Mouse (Mus musculus): Measurements from ENCODE around the gene Zfp865.
A peak's percentile ranks its signal among the peaks of the same experiment; 100 is the strongest.
"Not testable (repeated sequence)": the region's sequence is repeated elsewhere in the genome, so short reads cannot be mapped to it uniquely, and the experiment has no call there.

Gene Zfp865

GRCm38 (mm10) chr7:5051193-5052192 lies 31.3 kb downstream of the Zfp865 start, which contains the start of gene Zfp580:
Gene Zfp580, plus strand, starts transcription at chr7:5051538.
- peak; percentile 86 to 88 for DNase-seq (ENCODE audit: low spot score in 2 of 2)

DNA sequence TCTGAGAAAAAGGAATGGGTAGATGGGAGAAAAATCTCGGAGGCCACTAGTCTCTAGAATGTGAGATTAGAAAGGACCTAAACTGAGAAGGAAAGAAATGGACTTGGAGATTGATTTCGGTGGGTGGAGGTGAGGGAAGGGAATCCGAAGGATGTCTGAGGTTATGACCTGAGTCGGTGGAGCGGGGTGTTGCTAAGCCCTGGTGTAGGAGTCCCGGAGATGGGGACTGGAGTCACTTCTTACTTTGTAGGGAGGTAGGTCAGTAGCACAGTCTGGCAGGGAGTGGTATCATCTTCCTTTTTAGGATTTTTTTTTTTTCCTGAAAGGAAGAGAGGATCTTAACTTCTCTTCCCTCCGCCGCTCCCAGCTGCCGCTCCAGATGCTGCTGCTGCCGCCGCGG lies 32.3 kb downstream of the Zfp865 start:
- DNase-seq (ENCODE audit: low spot score in 2 of 2) = no peak

DNA sequence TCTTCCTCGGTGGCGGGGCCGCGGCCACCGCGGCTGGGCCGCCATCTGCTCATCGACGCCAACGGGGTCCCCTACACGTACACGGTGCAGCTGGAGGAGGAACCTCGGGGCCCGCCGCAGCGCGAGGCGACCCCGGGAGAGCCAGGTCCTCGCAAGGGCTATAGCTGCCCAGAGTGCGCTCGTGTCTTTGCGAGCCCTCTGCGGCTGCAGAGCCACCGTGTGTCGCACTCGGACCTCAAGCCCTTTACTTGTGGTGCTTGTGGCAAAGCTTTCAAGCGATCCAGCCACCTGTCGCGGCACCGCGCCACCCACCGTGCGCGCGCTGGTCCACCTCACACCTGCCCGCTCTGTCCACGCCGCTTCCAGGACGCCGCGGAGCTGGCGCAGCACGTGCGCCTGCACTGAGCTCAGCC lies 32.8 kb downstream of the Zfp865 start:
- DNase-seq (ENCODE audit: low spot score in 2 of 2) = peak; percentile 54 to 64

DNA sequence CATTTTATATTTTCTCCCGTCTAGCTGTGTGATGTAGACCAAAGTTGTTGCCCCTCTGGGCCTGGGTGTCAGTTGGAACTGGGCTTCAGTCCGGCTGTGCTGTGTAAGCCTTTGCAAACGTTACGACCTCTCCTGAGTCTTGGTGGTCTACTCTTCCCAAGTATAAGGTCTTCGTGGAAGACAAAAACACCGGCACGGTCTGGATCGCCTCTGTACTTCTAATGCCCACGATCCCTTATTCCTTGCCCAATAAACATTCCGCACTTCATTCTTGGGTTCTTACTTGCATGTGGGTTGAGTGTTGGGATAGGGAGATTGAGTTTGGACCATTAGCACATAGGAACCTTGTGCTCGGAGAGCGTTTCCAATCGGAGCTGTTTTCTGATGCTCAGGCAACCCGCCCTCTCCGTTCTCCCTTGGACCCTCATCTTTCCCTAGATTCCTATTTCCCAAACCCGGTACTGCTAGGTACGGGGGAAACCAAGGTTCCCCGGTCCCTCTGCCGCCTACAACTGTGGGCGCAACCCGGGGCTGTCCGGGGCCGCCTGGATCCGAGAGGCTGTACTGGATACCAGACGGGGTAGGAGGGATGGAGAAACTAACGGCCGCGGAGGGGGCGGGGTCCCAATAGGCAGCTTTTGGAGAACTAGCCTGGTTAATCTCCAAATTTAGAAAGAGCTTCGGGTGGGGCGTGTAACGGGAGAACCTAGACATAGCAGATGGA lies 33.4 kb downstream of the Zfp865 start:
- DNase-seq (ENCODE audit: low spot score in 2 of 2) = peak; percentile 68

GRCm38 (mm10) chr7:5056651-5057263 lies 36.6 kb downstream of the Zfp865 start:
- DNase-seq (ENCODE audit: low spot score in 2 of 2) = peak; percentile 83 to 84

- DNase-seq (ENCODE audit: low spot score in 2 of 2) = no peak
Observed at GRCm38 (mm10) chr7:5057381-5057780, 37.2 kb downstream of the Zfp865 start.

- DNase-seq (ENCODE audit: low spot score in 2 of 2) = peak; percentile 53 to 64
Observed at GRCm38 (mm10) chr7:5057804-5058203, 37.6 kb downstream of the Zfp865 start.

DNA sequence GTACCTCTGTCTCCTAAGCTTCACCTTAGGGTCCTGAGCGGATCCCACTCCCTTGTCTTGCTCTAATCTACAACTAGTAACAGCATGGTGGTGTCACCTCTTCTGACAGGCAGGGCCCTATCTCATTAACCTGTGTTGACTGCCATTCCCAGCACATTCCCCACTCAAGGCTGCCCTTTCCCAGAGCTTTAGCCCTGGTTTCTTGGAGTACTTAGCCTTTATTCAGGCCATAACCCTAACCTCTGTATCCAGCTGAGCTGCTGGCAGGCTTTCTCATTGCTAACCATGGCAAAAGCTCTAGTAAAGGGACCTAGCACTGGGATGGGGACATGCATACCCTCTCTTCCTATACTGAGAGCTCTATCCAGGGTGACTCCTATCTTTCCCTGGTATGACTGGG lies 38.5 kb downstream of the Zfp865 start:
- DNase-seq (ENCODE audit: low spot score in 2 of 2) = no peak

- peak; percentile 46 to 55 for DNase-seq (ENCODE audit: low spot score in 2 of 2)
Observed at GRCm38 (mm10) chr7:5059421-5059820, 39.2 kb downstream of the Zfp865 start.

DNA sequence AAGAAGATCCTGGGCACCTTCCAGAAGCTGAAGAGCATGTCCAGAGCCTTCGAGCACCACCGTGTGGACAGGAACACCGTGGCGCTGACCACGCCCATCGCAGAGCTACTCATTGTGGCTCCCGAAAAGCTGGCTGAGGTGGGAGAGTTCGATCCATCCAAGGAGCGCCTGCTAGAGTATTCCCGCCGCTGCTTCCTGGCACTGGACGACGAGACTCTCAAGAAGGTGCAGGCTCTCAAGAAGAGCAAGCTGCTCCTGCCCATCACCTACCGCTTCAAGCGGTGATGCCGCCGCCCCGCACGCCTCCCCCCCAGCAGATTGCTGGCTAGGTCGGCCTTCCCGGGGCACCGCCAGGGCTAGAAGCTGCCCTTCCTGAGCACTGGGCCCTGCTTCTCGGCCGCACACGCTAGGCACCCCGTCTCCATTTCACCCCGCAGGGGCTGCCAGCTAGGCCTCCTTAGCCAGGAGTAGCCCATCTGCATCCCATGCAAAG lies 40.1 kb downstream of the Zfp865 start:
- peak; percentile 85 to 91 for DNase-seq (ENCODE audit: low spot score in 2 of 2)

DNA sequence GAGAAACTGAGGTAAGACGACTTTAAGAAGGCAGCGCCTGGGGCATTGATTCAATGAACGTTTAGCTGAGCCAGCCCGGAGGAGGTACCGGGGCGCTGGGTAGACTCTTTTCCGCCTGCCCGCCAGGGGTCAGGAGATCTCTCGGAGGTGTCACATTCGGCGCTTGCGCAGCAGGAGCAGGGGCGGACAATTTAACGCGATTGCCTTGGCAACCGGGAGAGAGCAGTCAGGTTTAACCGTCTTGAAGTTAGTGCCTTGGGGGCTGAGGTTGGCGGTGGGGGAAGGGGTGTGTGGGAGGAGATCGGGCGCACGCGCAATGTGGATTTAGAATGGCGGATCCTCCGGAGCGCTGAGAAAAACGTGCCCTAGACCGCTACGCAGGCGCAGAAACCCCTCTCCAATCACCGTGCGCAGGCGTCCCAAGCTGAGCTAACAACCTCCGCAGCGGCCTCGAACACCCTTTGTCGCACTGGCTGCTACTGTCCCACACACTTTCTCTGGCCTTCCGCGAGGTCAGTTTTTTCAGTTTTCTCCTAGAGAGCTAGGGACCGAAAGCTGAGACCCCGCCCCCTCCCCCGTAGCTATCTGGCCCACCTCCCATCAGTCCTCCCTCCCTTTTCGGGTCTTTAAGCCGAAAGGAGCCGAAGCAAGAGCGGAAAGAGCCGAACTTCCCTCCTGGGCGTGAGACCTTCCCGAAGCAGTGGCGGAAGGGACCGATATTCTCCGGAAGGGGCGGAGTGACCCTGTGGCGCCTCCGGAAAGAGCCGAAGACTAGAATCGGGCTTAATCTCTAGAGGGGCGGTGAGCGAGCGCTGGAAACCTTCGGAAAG lies 41.0 kb downstream of the Zfp865 start:
- DNase-seq (ENCODE audit: low spot score in 2 of 2) = peak; percentile 98 to 100

- peak; percentile 96 for DNase-seq (ENCODE audit: low spot score in 2 of 2)
Observed at GRCm38 (mm10) chr7:5061774-5062359, 41.7 kb downstream of the Zfp865 start, which contains the start of gene U2af2. Gene U2af2, plus strand, starts transcription at chr7:5062143.

DNA sequence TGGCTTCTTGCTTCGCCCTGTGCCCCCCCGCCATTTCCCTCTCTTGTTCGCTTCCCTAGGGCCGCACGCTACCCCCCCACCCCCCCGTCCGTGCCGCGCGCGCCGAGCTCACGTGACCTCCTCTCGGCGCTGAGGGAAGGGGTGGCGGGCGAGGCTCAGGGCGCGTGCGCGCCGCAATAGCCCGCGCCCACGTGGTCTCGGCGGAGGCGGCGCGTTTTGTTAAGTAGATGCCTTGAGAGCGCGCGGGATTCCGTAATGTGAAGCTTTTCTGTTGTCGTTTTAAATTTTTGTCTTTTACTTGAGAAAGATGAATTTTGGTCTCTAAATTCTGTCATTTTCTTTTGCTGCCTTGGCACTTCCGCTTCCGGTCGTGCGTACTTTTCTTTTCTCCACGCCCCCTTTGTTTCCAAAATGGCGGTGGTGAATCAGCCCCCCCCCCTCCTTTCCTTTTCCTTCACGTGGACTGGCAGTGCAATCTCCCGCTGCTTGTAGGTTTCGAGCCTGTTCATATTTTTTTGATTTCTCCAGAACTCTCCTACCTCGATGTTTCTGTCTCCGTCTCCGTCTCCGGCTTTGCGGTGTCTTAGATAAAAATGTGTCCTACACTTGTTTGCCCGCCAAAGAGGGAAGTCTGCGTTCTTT lies 42.3 kb downstream of the Zfp865 start:
- DNase-seq (ENCODE audit: low spot score in 2 of 2) = peak; percentile 80 to 87

DNA sequence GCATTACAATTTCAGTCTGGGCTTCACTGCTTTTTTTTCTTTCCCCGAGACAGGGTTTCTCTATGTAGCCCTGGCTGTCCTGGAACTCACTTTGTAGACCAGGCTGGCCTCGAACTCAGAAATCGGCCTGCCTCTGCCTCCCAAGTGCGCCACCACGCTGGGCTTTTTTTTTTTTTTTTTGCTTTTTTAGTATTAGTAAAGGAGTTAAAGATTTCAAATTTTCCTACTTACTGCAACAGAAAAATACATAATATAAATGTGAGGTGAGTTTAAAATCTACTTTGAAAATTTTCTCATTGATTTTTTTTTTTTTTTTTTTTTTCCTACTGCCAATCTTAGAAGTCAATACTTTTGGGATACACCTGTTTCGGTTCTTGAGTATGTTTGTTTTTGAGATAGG lies 44.7 kb downstream of the Zfp865 start:
- DNase-seq (ENCODE audit: low spot score in 2 of 2) = no peak

DNA sequence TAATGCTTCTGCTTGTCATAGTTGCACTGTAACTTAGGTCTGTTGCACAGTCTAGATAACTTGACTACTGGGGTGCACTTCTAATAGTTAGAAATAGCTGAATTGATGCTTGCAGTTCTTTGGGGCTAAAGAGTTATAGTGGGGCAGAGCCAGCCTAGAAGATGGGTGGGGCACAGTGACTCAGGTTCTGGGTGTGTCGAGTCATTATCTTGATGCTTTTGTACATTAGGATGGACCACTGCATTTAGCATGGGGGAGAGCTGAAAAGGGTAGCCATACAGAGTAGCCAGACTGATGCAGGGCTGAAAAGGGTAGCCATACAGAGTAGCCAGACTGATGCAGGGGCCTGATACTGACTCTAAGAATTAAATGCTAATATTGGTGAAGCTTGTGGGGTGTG lies 53.4 kb downstream of the Zfp865 start:
- DNase-seq (ENCODE audit: low spot score in 2 of 2) = no peak

- DNase-seq (ENCODE audit: low spot score in 2 of 2) = no peak
Observed at GRCm38 (mm10) chr7:5074984-5075383, 54.8 kb downstream of the Zfp865 start.

DNA sequence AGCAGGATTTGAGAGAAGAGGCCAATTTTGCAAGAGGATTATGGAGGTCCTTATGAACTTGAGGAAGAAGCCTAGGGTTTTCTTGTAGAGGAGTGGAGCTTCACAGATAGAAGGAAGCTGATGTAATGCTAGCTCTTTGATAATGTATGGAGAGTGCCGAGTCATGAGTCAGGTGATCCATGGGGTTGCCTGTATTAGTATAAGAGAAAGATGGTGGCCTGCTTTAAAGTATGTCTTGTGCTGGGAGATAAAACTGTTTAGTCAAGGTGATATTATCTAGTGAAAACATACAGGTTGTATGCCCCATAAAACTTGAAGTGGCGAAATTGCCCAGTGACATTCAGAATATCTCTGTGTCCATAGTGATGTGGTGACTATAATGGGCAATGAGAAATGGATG lies 56.8 kb downstream of the Zfp865 start:
- no peak for DNase-seq (ENCODE audit: low spot score in 2 of 2)

GRCm38 (mm10) chr7:5079365-5080009 lies 59.3 kb downstream of the Zfp865 start:
- DNase-seq (ENCODE audit: low spot score in 2 of 2) = not testable (repeated sequence)

DNA sequence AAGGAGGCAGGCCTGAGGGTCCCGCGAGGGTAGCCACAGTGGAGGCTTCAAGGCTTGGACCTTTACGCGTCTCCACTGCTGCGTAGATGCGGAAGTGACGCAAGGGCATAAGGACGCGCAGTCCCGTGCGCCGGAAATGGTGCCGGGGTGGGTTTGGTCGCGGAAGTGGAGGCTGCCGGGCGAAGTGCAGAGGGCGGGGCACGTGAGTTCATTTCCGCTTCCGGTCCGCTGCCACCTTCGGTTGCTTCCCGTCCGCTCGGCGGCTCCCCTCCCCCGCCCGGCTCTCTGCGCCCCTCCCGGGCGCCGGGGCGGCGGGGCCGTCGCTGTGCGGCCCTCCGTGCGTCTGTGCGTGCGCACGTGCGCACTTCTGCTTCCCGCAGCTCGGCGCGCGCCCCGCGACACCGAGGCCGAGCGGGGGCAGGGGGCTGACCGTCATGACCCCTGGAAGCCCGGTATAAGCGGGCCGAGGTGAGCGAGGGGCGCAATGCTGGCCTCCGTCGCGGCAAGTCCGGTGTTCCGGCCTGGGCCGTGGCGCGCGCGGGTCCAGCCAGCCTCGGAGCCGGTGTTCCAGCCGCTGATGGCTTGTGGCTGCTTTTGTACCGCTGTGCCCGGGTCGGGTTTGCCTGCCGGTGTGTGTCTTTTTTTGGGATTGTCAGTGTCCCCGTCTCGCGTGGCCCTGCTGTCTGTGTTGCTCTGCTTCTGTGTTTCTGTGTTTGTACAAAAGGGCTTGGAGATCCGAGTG lies 60.0 kb downstream of the Zfp865 start, which contains the start of gene Epn1:
Gene Epn1, plus strand, starts transcription at position 226 of the 742 bp plus-strand sequence.
- DNase-seq (ENCODE audit: low spot score in 2 of 2) = peak; percentile 98

Data from right cerebral cortex, postnatal 10 days (tissue).